Mouse (Mus musculus): ENCODE results near the gene Cracr2a. TPM values are rescaled to one million over a fixed set of nuclear protein-coding genes. Genes with fewer than 3 reads are reported as not detected.
A peak's percentile ranks its signal among the peaks of the same experiment; 100 is the strongest.

The Cracr2a gene
- polyA plus RNA-seq, 1 experiment from 2014 or later = 4.3 TPM

GRCm38 (mm10) chr6:127609673-127610072 lies 48.5 kb downstream of the Cracr2a start:
- H3K9me3 ChIP-seq (ENCODE audit: control insufficient read depth, low read length) = no peaks in the 10 kb centered on the region
- H3K27ac ChIP-seq (ENCODE audit: low read length) = no peak overlapping the region
- peaks cover 10% of the 10 kb centered on the region; the same call in 1 of the 2 replicates for H3K4me1 ChIP-seq (replicated peaks; ENCODE audit: control insufficient read depth, insufficient read depth, low read length)
- no peak for ATAC-seq (ENCODE audit: low read depth)
- no peak overlapping the region for H3K4me2 ChIP-seq (ENCODE audit: low read depth, low read length)
- H3K36me3 ChIP-seq (ENCODE audit: control insufficient read depth, insufficient read depth, low read length) = peaks cover 3% of the 10 kb centered on the region; the same call in 1 of the 2 replicates
- H3K4me3 ChIP-seq (ENCODE audit: low read length) = no peak overlapping the region
- no peak overlapping the region for H3K9ac ChIP-seq (ENCODE audit: low read length)
- no peaks in the 10 kb centered on the region for H3K27me3 ChIP-seq (ENCODE audit: control insufficient read depth, insufficient read depth, low read depth, low read length)

GRCm38 (mm10) chr6:127611216-127611615 lies 50.1 kb downstream of the Cracr2a start:
- H3K36me3 ChIP-seq (ENCODE audit: control insufficient read depth, insufficient read depth, low read length) = peaks cover 3% of the 10 kb centered on the region; the same call in 1 of the 2 replicates
- H3K27me3 ChIP-seq (ENCODE audit: control insufficient read depth, insufficient read depth, low read depth, low read length) = no peaks in the 10 kb centered on the region
- no peaks in the 10 kb centered on the region for H3K9me3 ChIP-seq (ENCODE audit: control insufficient read depth, low read length)
- no peak overlapping the region for H3K4me2 ChIP-seq (ENCODE audit: low read depth, low read length)
- no peak overlapping the region for H3K9ac ChIP-seq (ENCODE audit: low read length)
- H3K4me3 ChIP-seq (ENCODE audit: low read length) = no peak overlapping the region
- ATAC-seq (ENCODE audit: low read depth) = no peak
- WGBS = 62% methylated on average over 12 of the region's 12 CpGs
- peaks cover 6% of the 10 kb centered on the region; the same call in 1 of the 2 replicates for H3K4me1 ChIP-seq (replicated peaks; ENCODE audit: control insufficient read depth, insufficient read depth, low read length)
- no peak overlapping the region for H3K27ac ChIP-seq (ENCODE audit: low read length)

GRCm38 (mm10) chr6:127614083-127614984 lies 53.2 kb downstream of the Cracr2a start:
- Histone ChIP-seq H3K27ac (ENCODE audit: low read length) (peak overlapping the region; percentile 72), H3K4me1 (replicated peaks; ENCODE audit: control insufficient read depth, insufficient read depth, low read length) (peaks cover 10% of the 10 kb centered on the region; the same call in 1 of the 2 replicates), H3K27me3 (ENCODE audit: control insufficient read depth, insufficient read depth, low read depth, low read length) (no peaks in the 10 kb centered on the region), H3K9ac (ENCODE audit: low read length) (no peak overlapping the region), H3K9me3 (ENCODE audit: control insufficient read depth, low read length) (no peaks in the 10 kb centered on the region), H3K4me3 (ENCODE audit: low read length) (no peak overlapping the region), H3K36me3 (ENCODE audit: control insufficient read depth, insufficient read depth, low read length) (0 out of 2 replicates have a peak, but pooled peaks cover 3% of the 10 kb centered on the region), H3K4me2 (ENCODE audit: low read depth, low read length) (no peak overlapping the region)
- ATAC-seq (ENCODE audit: low read depth) = peak; percentile 88
- WGBS = 34% methylated on average over 13 of the region's 13 CpGs

GRCm38 (mm10) chr6:127616623-127617022 lies 55.5 kb downstream of the Cracr2a start:
- Histone ChIP-seq H3K36me3 (ENCODE audit: control insufficient read depth, insufficient read depth, low read length) (0 out of 2 replicates have a peak, but pooled peaks cover 3% of the 10 kb centered on the region), H3K27me3 (ENCODE audit: control insufficient read depth, insufficient read depth, low read depth, low read length) (no peaks in the 10 kb centered on the region), H3K4me2 (ENCODE audit: low read depth, low read length) (no peak overlapping the region), H3K9ac (ENCODE audit: low read length) (no peak overlapping the region), H3K9me3 (ENCODE audit: control insufficient read depth, low read length) (no peaks in the 10 kb centered on the region), H3K27ac (ENCODE audit: low read length) (no peak overlapping the region), H3K4me3 (ENCODE audit: low read length) (no peak overlapping the region), H3K4me1 (replicated peaks; ENCODE audit: control insufficient read depth, insufficient read depth, low read length) (peaks cover 10% of the 10 kb centered on the region; the same call in 1 of the 2 replicates)
- no peak for ATAC-seq (ENCODE audit: low read depth)
- WGBS = 95% methylated on average over 1 of the region's 1 CpGs

- Histone ChIP-seq H3K4me3 (ENCODE audit: low read length) (no peak overlapping the region), H3K4me1 (replicated peaks; ENCODE audit: control insufficient read depth, insufficient read depth, low read length) (peaks cover 10% of the 10 kb centered on the region; the same call in 1 of the 2 replicates), H3K36me3 (ENCODE audit: control insufficient read depth, insufficient read depth, low read length) (no peaks in the 10 kb centered on the region), H3K4me2 (ENCODE audit: low read depth, low read length) (peak overlapping the region; percentile 15; the same call in 1 of the 2 replicates), H3K27me3 (ENCODE audit: control insufficient read depth, insufficient read depth, low read depth, low read length) (no peaks in the 10 kb centered on the region), H3K9me3 (ENCODE audit: control insufficient read depth, low read length) (no peaks in the 10 kb centered on the region), H3K27ac (ENCODE audit: low read length) (0 out of 2 replicates have a peak overlapping the region, but pooled peaks have one; percentile 18), H3K9ac (ENCODE audit: low read length) (no peak overlapping the region)
- no peak for ATAC-seq (ENCODE audit: low read depth)
- 29% methylated on average over 10 of the region's 10 CpGs for WGBS
Observed at GRCm38 (mm10) chr6:127617258-127618025, 56.3 kb downstream of the Cracr2a start.

- Histone ChIP-seq H3K27ac (ENCODE audit: low read length) (no peak overlapping the region), H3K4me2 (ENCODE audit: low read depth, low read length) (no peak overlapping the region), H3K4me1 (replicated peaks; ENCODE audit: control insufficient read depth, insufficient read depth, low read length) (peaks cover 7% of the 10 kb centered on the region; the same call in 1 of the 2 replicates), H3K27me3 (ENCODE audit: control insufficient read depth, insufficient read depth, low read depth, low read length) (no peaks in the 10 kb centered on the region), H3K4me3 (ENCODE audit: low read length) (no peak overlapping the region), H3K36me3 (ENCODE audit: control insufficient read depth, insufficient read depth, low read length) (no peaks in the 10 kb centered on the region), H3K9ac (ENCODE audit: low read length) (no peak overlapping the region), H3K9me3 (ENCODE audit: control insufficient read depth, low read length) (no peaks in the 10 kb centered on the region)
- 83% methylated on average over 4 of the region's 4 CpGs for WGBS
- no peak for ATAC-seq (ENCODE audit: low read depth)
Observed at GRCm38 (mm10) chr6:127618686-127619085, 57.5 kb downstream of the Cracr2a start.

DNA sequence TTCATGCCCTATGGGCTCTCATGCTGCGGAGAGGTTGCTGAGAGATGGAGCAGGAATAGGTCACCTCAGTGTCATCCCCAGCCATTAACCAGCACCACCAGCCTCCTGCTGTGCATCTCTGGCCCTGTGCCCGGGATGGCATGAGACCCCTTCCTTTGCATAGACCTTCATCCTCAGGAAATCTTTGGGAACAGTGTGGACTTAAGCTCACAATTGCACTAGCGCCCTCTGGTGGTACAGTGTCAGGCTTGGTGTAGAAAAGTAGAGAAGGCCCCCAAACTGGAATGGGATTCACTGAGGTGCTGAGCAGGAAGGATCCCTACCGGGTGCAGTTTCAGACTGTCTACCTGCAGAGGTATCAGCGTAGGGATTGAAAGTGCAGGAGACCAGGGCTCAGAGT lies 64.0 kb downstream of the Cracr2a start:
- Histone ChIP-seq H3K9ac (ENCODE audit: low read length) (no peak overlapping the region), H3K4me2 (ENCODE audit: low read depth, low read length) (no peak overlapping the region), H3K27ac (ENCODE audit: low read length) (no peak overlapping the region), H3K27me3 (ENCODE audit: control insufficient read depth, insufficient read depth, low read depth, low read length) (no peaks in the 10 kb centered on the region), H3K9me3 (ENCODE audit: control insufficient read depth, low read length) (no peaks in the 10 kb centered on the region), H3K4me1 (replicated peaks; ENCODE audit: control insufficient read depth, insufficient read depth, low read length) (peaks cover 9% of the 10 kb centered on the region), H3K4me3 (ENCODE audit: low read length) (no peak overlapping the region), H3K36me3 (ENCODE audit: control insufficient read depth, insufficient read depth, low read length) (no peaks in the 10 kb centered on the region)
- WGBS = 42% methylated on average over 5 of the region's 5 CpGs
- ATAC-seq (ENCODE audit: low read depth) = peak; percentile 44; the same call in 1 of the 2 replicates

GRCm38 (mm10) chr6:127627453-127627852 lies 66.3 kb downstream of the Cracr2a start:
- Histone ChIP-seq H3K27ac (ENCODE audit: low read length) (no peak overlapping the region), H3K4me2 (ENCODE audit: low read depth, low read length) (no peak overlapping the region), H3K9me3 (ENCODE audit: control insufficient read depth, low read length) (no peaks in the 10 kb centered on the region), H3K27me3 (ENCODE audit: control insufficient read depth, insufficient read depth, low read depth, low read length) (no peaks in the 10 kb centered on the region), H3K36me3 (ENCODE audit: control insufficient read depth, insufficient read depth, low read length) (no peaks in the 10 kb centered on the region), H3K4me1 (replicated peaks; ENCODE audit: control insufficient read depth, insufficient read depth, low read length) (peaks cover 9% of the 10 kb centered on the region), H3K4me3 (ENCODE audit: low read length) (no peak overlapping the region), H3K9ac (ENCODE audit: low read length) (no peak overlapping the region)
- peak; percentile 68; the same call in 1 of the 2 replicates for ATAC-seq (ENCODE audit: low read depth)
- WGBS = 37% methylated on average over 9 of the region's 9 CpGs

- ATAC-seq (ENCODE audit: low read depth) = no peak
Observed at GRCm38 (mm10) chr6:127629249-127629648, 68.1 kb downstream of the Cracr2a start.

More at GRCm38 (mm10) chr6:127629249-127629648, 68.1 kb downstream of the Cracr2a start:
- 86% methylated on average over 2 of the region's 2 CpGs for WGBS
- no peak overlapping the region for H3K9ac ChIP-seq (ENCODE audit: low read length)
- H3K4me3 ChIP-seq (ENCODE audit: low read length) = no peak overlapping the region
- no peak overlapping the region for H3K4me2 ChIP-seq (ENCODE audit: low read depth, low read length)
- H3K36me3 ChIP-seq (ENCODE audit: control insufficient read depth, insufficient read depth, low read length) = no peaks in the 10 kb centered on the region
- no peak overlapping the region for H3K27ac ChIP-seq (ENCODE audit: low read length)
- H3K4me1 ChIP-seq (replicated peaks; ENCODE audit: control insufficient read depth, insufficient read depth, low read length) = peaks cover 8% of the 10 kb centered on the region
- no peaks in the 10 kb centered on the region for H3K9me3 ChIP-seq (ENCODE audit: control insufficient read depth, low read length)
- no peaks in the 10 kb centered on the region for H3K27me3 ChIP-seq (ENCODE audit: control insufficient read depth, insufficient read depth, low read depth, low read length)

All from lung, embryonic 16.5 days (tissue).